Mouse (Mus musculus) forebrain, postnatal 0 days (tissue): ENCODE data around the gene Exoc2. TPM values are rescaled to one million over a fixed set of nuclear protein-coding genes. Genes with fewer than 3 reads are reported as not detected.

Source experiments
- ATAC-seq: fragments of 200-750 bp; cut with Nextera tagmentation; 2 replicates; pipeline ENCODE4 v1.8.0; 2017; ENCODE audit warnings: mild to moderate bottlenecking, moderate library complexity
- DNase-seq: peaks from one replicate; pipeline ENCODE4 v3.0.0-alpha.2; 2015
- H3K27ac ChIP-seq: fragments of 300-500 bp; sonication (generic); 2 replicates; pipeline ENCODE4 v1.5.1; 2014; ENCODE audit warnings: low read depth, mild to moderate bottlenecking, antibody characterized with exemption, low read length, moderate library complexity, mixed read lengths
- H3K27me3 ChIP-seq: fragments of 300-500 bp; sonication (generic); 2 replicates; pipeline ENCODE4 v1.6.1; 2014; ENCODE audit warnings: mild to moderate bottlenecking, low read length, mixed read lengths; ENCODE audit not compliant: insufficient read depth
- H3K36me3 ChIP-seq: fragments of 300-500 bp; sonication (generic); 2 replicates; pipeline ENCODE4 v1.6.1; 2014; ENCODE audit warnings: mild to moderate bottlenecking, moderate library complexity; ENCODE audit not compliant: insufficient read depth
- H3K4me1 ChIP-seq: fragments of 300-500 bp; sonication (generic); 2 replicates; pipeline ENCODE4 v1.6.1; 2014; ENCODE audit warnings: antibody characterized with exemption; ENCODE audit not compliant: insufficient read depth
- H3K4me2 ChIP-seq: fragments of 300-500 bp; sonication (generic); 2 replicates; pipeline ENCODE4 v1.6.1; 2014; ENCODE audit warnings: low read depth, mild to moderate bottlenecking, moderate library complexity
- H3K4me3 ChIP-seq: fragments of 300-500 bp; sonication (generic); 2 replicates; pipeline ENCODE4 v1.5.1; 2014; ENCODE audit warnings: low read depth, low read length, mixed read lengths
- H3K9ac ChIP-seq: fragments of 300-500 bp; sonication (generic); 2 replicates; pipeline ENCODE4 v1.6.1; 2014; ENCODE audit warnings: mild to moderate bottlenecking
- H3K9me3 ChIP-seq: fragments of 300-500 bp; sonication (generic); 2 replicates; pipeline ENCODE4 v1.6.1; 2016; ENCODE audit warnings: low read length
- CTCF ChIP-seq: sonication (generic); IDR thresholded peaks from 2 replicates; pipeline ENCODE4 v1.5.1; 2016; ENCODE audit warnings: antibody characterized with exemption, control low read depth, low read depth
- WGBS: fragments of 180-500 bp; shearing (Covaris S2); extraction: QIAGEN DNeasy Blood & Tissue Kit; methylation state at CpG from one replicate; pipeline ENCODE4 v1.1.7; 2014; 5-methylcytosine and 5-hydroxymethylcytosine counted together
- polyA plus RNA-seq: library from polyadenylated mRNA; unstranded; fragments of >200 nt; fragmentation: Nextera tagmentation; extraction: Ambion mirVana; gene quantifications from 2 replicates; pipeline ENCODE4 v1.2.1, GENCODE M21; 2015
- total RNA-seq: library from RNA; depleted of rRNA; stranded (reverse); fragments of >200 nt; gene quantifications from 2 replicates; pipeline ENCODE4 v1.2.3, GENCODE M21; 2014

Exoc2 gene
- total and polyA plus RNA-seq, 2 experiments from 2014 or later, result 44.0 to 69.5 TPM

- no peaks in the 10 kb centered on the region for H3K9me3 ChIP-seq
- no peaks in the 10 kb centered on the region for H3K27me3 ChIP-seq
- no peak overlapping the region for H3K9ac ChIP-seq
- H3K4me1 ChIP-seq, result no peaks in the 10 kb centered on the region
- no peaks in the 10 kb centered on the region for H3K36me3 ChIP-seq
- no peak overlapping the region for H3K27ac ChIP-seq
- no peak for TF ChIP-seq CTCF
- no peak overlapping the region for H3K4me2 ChIP-seq
- no peak overlapping the region for H3K4me3 ChIP-seq
- DNase-seq, result no peak
- ATAC-seq, result no peak
- 94% methylated on average over 4 of the region's 4 CpGs for WGBS
These were observed 188.4 kb downstream of the Exoc2 start for GRCm38 (mm10) chr13:30785423-30786040.

GRCm38 (mm10) chr13:30782419-30782818 lies 191.5 kb downstream of the Exoc2 start:
- no peak overlapping the region for H3K4me2 ChIP-seq
- H3K36me3 ChIP-seq, result no peaks in the 10 kb centered on the region
- 53% methylated on average over 8 of the region's 8 CpGs for WGBS
- no peaks in the 10 kb centered on the region for H3K4me1 ChIP-seq
- H3K9me3 ChIP-seq, result no peaks in the 10 kb centered on the region
- H3K27ac ChIP-seq, result no peak overlapping the region
- DNase-seq (no peak), ATAC-seq (no peak)
- H3K27me3 ChIP-seq, result no peaks in the 10 kb centered on the region
- H3K9ac ChIP-seq, result no peak overlapping the region
- TF ChIP-seq CTCF, result no peak
- H3K4me3 ChIP-seq, result no peak overlapping the region

- H3K27ac ChIP-seq, result no peak overlapping the region
- DNase-seq, result no peak
- no peaks in the 10 kb centered on the region for H3K27me3 ChIP-seq
- no peaks in the 10 kb centered on the region for H3K4me1 ChIP-seq
- no peaks in the 10 kb centered on the region for H3K36me3 ChIP-seq
- WGBS, result 64% methylated on average over 2 of the region's 2 CpGs
- TF ChIP-seq CTCF, result no peak
- ATAC-seq, result no peak
- H3K4me3 ChIP-seq, result no peak overlapping the region
- H3K9me3 ChIP-seq, result no peaks in the 10 kb centered on the region
- H3K9ac ChIP-seq, result no peak overlapping the region
- no peak overlapping the region for H3K4me2 ChIP-seq
These were observed 192.0 kb downstream of the Exoc2 start for GRCm38 (mm10) chr13:30781905-30782304.

- Histone ChIP-seq H3K9me3 (no peaks in the 10 kb centered on the region), H3K9ac (no peak overlapping the region), H3K4me1 (no peaks in the 10 kb centered on the region), H3K4me3 (no peak overlapping the region), H3K27me3 (no peaks in the 10 kb centered on the region), H3K4me2 (no peak overlapping the region), H3K27ac (no peak overlapping the region), H3K36me3 (no peaks in the 10 kb centered on the region)
- no peak for TF ChIP-seq CTCF
- DNase-seq (no peak), ATAC-seq (no peak)
- 85% methylated on average over 11 of the region's 11 CpGs for WGBS
These were observed 196.2 kb downstream of the Exoc2 start for GRCm38 (mm10) chr13:30777678-30778179.

GRCm38 (mm10) chr13:30776021-30776420 lies 197.9 kb downstream of the Exoc2 start:
- Histone ChIP-seq H3K9ac (no peak overlapping the region), H3K4me1 (no peaks in the 10 kb centered on the region), H3K4me3 (no peak overlapping the region), H3K4me2 (no peak overlapping the region), H3K27ac (no peak overlapping the region), H3K27me3 (no peaks in the 10 kb centered on the region), H3K36me3 (no peaks in the 10 kb centered on the region), H3K9me3 (no peaks in the 10 kb centered on the region)
- no peak for ATAC-seq
- DNase-seq, result no peak
- 88% methylated on average over 2 of the region's 2 CpGs for WGBS
- no peak for TF ChIP-seq CTCF

- Histone ChIP-seq H3K9ac (no peak overlapping the region), H3K36me3 (no peaks in the 10 kb centered on the region), H3K27ac (no peak overlapping the region), H3K4me2 (no peak overlapping the region), H3K4me3 (no peak overlapping the region), H3K27me3 (no peaks in the 10 kb centered on the region), H3K9me3 (no peaks in the 10 kb centered on the region), H3K4me1 (no peaks in the 10 kb centered on the region)
- DNase-seq (no peak), ATAC-seq (no peak)
- 88% methylated on average over 6 of the region's 6 CpGs for WGBS
- TF ChIP-seq CTCF, result no peak
These were observed 206.3 kb downstream of the Exoc2 start for GRCm38 (mm10) chr13:30767477-30768127.

- no peak overlapping the region for H3K4me2 ChIP-seq
- no peaks in the 10 kb centered on the region for H3K4me1 ChIP-seq
- no peak overlapping the region for H3K27ac ChIP-seq
- no peak overlapping the region for H3K4me3 ChIP-seq
- whole genome bisulfite sequencing, result 89% methylated on average over 5 of the region's 5 CpGs
- DNase-seq (no peak), ATAC-seq (no peak)
- no peaks in the 10 kb centered on the region for H3K27me3 ChIP-seq
- no peaks in the 10 kb centered on the region for H3K9me3 ChIP-seq
- H3K9ac ChIP-seq, result no peak overlapping the region
- no peaks in the 10 kb centered on the region for H3K36me3 ChIP-seq
- no peak for TF ChIP-seq CTCF
These were observed 207.0 kb downstream of the Exoc2 start for GRCm38 (mm10) chr13:30766636-30767476.
